Mouse (Mus musculus): ENCODE results near the gene Ncoa7. TPM values are rescaled to one million over a fixed set of nuclear protein-coding genes. Genes with fewer than 3 reads are reported as not detected.
A peak's percentile ranks its signal among the peaks of the same experiment; 100 is the strongest.

Ncoa7 gene
- polyA plus RNA-seq, 1 experiment from 2014 or later = 19.2 TPM

DNA sequence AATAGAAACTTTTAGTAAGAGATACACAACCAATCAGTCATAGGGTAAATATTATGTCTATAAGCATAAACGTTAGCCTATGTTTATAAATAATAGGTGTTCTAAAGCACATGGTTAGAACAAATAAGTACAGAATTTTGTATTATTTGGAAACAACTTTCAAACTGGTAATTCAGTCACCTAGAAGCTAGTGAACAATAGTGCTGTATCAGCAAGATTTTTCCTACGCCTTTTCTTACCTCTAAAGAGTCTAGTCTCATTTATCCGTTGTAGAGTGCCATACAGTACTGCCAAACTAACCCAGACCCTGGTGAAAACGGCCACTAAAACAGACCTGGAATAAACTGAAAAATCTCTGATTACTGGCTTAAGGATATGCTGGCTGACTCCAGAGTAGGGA is 190.1 kb downstream of the Ncoa7 start:
- ATAC-seq (ENCODE audit: low FRiP score, low TSS enrichment) (no peak), DNase-seq (no peak)
- H3K27me3 ChIP-seq (ENCODE audit: control insufficient read depth, insufficient read depth, low read length) = no peaks in the 10 kb centered on the region
- H3K4me1 ChIP-seq (ENCODE audit: control insufficient read depth, insufficient read depth, low read length) = 0 out of 2 replicates have a peak, but pooled peaks cover 6% of the 10 kb centered on the region
- H3K9ac ChIP-seq (replicated peaks; ENCODE audit: low read length) = no peak overlapping the region
- H3K9me3 ChIP-seq (ENCODE audit: control insufficient read depth, low read length) = no peaks in the 10 kb centered on the region
- H3K36me3 ChIP-seq (ENCODE audit: control insufficient read depth, insufficient read depth, low read length) = peaks cover 10% of the 10 kb centered on the region
- H3K4me3 ChIP-seq (replicated peaks; ENCODE audit: low read depth, low read length) = no peak overlapping the region
- no peak overlapping the region for H3K27ac ChIP-seq (replicated peaks; ENCODE audit: low read depth, low read length)
- 89% methylated on average over 4 of the region's 4 CpGs for WGBS
- no peak overlapping the region for H3K4me2 ChIP-seq (ENCODE audit: low read length)

- Histone ChIP-seq H3K4me1 (ENCODE audit: control insufficient read depth, insufficient read depth, low read length) (no peaks in the 10 kb centered on the region), H3K27ac (replicated peaks; ENCODE audit: low read depth, low read length) (no peak overlapping the region), H3K4me3 (replicated peaks; ENCODE audit: low read depth, low read length) (no peak overlapping the region), H3K27me3 (ENCODE audit: control insufficient read depth, insufficient read depth, low read length) (no peaks in the 10 kb centered on the region), H3K36me3 (ENCODE audit: control insufficient read depth, insufficient read depth, low read length) (peaks cover 18% of the 10 kb centered on the region), H3K4me2 (ENCODE audit: low read length) (no peak overlapping the region), H3K9me3 (ENCODE audit: control insufficient read depth, low read length) (no peaks in the 10 kb centered on the region), H3K9ac (replicated peaks; ENCODE audit: low read length) (no peak overlapping the region)
- DNase-seq (no peak), ATAC-seq (ENCODE audit: low FRiP score, low TSS enrichment) (no peak)
These were observed 193.5 kb downstream of the Ncoa7 start for GRCm38 (mm10) chr10:30609614-30610013.

GRCm38 (mm10) chr10:30608109-30608508 is 195.0 kb downstream of the Ncoa7 start:
- Histone ChIP-seq H3K4me1 (ENCODE audit: control insufficient read depth, insufficient read depth, low read length) (no peaks in the 10 kb centered on the region), H3K9ac (replicated peaks; ENCODE audit: low read length) (no peak overlapping the region), H3K9me3 (ENCODE audit: control insufficient read depth, low read length) (no peaks in the 10 kb centered on the region), H3K36me3 (ENCODE audit: control insufficient read depth, insufficient read depth, low read length) (peaks cover 18% of the 10 kb centered on the region), H3K4me2 (ENCODE audit: low read length) (no peak overlapping the region), H3K4me3 (replicated peaks; ENCODE audit: low read depth, low read length) (no peak overlapping the region), H3K27ac (replicated peaks; ENCODE audit: low read depth, low read length) (no peak overlapping the region), H3K27me3 (ENCODE audit: control insufficient read depth, insufficient read depth, low read length) (no peaks in the 10 kb centered on the region)
- no peak for ATAC-seq (ENCODE audit: low FRiP score, low TSS enrichment)
- 75% methylated on average over 2 of the region's 2 CpGs for WGBS
- DNase-seq = no peak

DNA sequence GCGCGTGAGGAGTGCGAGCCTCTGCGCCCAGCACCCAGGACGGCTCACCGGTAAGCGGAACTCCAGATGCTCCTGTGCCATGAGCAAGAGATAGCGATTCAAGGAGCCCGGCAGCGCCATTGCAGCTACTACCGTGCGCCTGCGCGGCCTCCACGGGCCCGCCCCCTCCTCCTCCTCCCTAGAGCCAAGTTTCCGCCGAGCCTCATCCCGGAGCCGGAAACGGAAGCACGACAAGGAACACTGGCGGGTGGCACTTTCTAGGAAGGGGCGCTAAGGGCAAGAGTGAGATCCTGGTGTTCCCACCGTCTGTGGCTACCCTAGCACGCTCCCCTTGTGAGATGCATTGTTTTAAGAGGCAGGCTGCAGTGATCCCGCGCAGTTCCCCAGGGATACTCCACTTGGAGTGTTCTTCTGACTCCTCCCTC is 202.6 kb downstream of the Ncoa7 start, which contains the start of gene Trmt11:
Gene Trmt11, minus strand, starts transcription at position 208 of the 425 bp plus-strand sequence.
- H3K36me3 ChIP-seq (ENCODE audit: control insufficient read depth, insufficient read depth, low read length) = peaks cover 15% of the 10 kb centered on the region
- ATAC-seq (ENCODE audit: low FRiP score, low TSS enrichment) = peak; percentile 94
- WGBS = 1% methylated on average over 22 of the region's 28 CpGs

DNA sequence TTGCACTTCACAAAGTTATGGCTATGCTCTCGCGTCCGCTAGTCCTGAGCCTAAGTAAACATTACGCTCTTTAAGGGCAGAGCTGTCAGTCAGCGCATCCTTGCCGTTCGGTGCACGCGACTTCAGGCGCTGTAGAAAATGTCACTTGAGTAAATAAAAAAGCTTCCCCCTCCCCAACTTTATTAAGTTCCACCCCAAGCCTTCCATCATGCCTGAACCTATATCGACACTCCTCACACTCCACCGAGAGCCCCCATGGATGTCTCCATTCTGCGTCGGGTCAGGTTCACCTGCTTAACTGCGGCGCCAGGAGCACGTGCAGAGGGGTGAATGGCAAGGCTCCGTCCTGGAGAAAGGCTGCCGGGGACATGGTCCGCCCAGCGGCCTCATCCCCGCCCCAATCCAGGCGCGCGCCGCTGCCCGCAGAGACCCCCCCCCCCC is 203.0 kb downstream of the Ncoa7 start:
- WGBS = under 1% methylated on average over 25 of the region's 27 CpGs
- no peak for DNase-seq

More for the DNA sequence above, 202.6 kb downstream of the Ncoa7 start, which contains the start of gene Trmt11:
- Histone ChIP-seq H3K4me3 (replicated peaks; ENCODE audit: low read depth, low read length) (peak within 1 kb of the TSS; percentile 62), H3K27ac (replicated peaks; ENCODE audit: low read depth, low read length) (peak within 1 kb of the TSS; percentile 80), H3K9me3 (ENCODE audit: control insufficient read depth, low read length) (no peaks in the 10 kb centered on the region), H3K9ac (replicated peaks; ENCODE audit: low read length) (peak within 1 kb of the TSS; percentile 65), H3K4me2 (ENCODE audit: low read length) (peak within 1 kb of the TSS; percentile 86), H3K27me3 (ENCODE audit: control insufficient read depth, insufficient read depth, low read length) (no peaks in the 10 kb centered on the region), H3K4me1 (ENCODE audit: control insufficient read depth, insufficient read depth, low read length) (peaks cover 18% of the 10 kb centered on the region)
- peak; percentile 96 for DNase-seq

GRCm38 (mm10) chr10:30587037-30587436 is 216.1 kb downstream of the Ncoa7 start:
- H3K27me3 ChIP-seq (ENCODE audit: control insufficient read depth, insufficient read depth, low read length) = no peaks in the 10 kb centered on the region
- H3K9ac ChIP-seq (replicated peaks; ENCODE audit: low read length) = no peak overlapping the region
- no peaks in the 10 kb centered on the region for H3K4me1 ChIP-seq (ENCODE audit: control insufficient read depth, insufficient read depth, low read length)
- peaks cover 45% of the 10 kb centered on the region for H3K36me3 ChIP-seq (ENCODE audit: control insufficient read depth, insufficient read depth, low read length)
- H3K4me3 ChIP-seq (replicated peaks; ENCODE audit: low read depth, low read length) = no peak overlapping the region
- WGBS = 73% methylated on average over 5 of the region's 5 CpGs
- no peak overlapping the region for H3K4me2 ChIP-seq (ENCODE audit: low read length)
- DNase-seq (peak; percentile 67), ATAC-seq (ENCODE audit: low FRiP score, low TSS enrichment) (no peak)
- H3K27ac ChIP-seq (replicated peaks; ENCODE audit: low read depth, low read length) = no peak overlapping the region
- H3K9me3 ChIP-seq (ENCODE audit: control insufficient read depth, low read length) = no peaks in the 10 kb centered on the region

More for the DNA sequence above, 203.0 kb downstream of the Ncoa7 start:
- peak; percentile 88 for ATAC-seq (ENCODE audit: low FRiP score, low TSS enrichment)
- Histone ChIP-seq H3K27me3 (ENCODE audit: control insufficient read depth, insufficient read depth, low read length) (no peaks in the 10 kb centered on the region), H3K9me3 (ENCODE audit: control insufficient read depth, low read length) (no peaks in the 10 kb centered on the region), H3K9ac (replicated peaks; ENCODE audit: low read length) (peak overlapping the region; percentile 65), H3K36me3 (ENCODE audit: control insufficient read depth, insufficient read depth, low read length) (peaks cover 20% of the 10 kb centered on the region), H3K4me2 (ENCODE audit: low read length) (peak overlapping the region; percentile 86), H3K27ac (replicated peaks; ENCODE audit: low read depth, low read length) (peak overlapping the region; percentile 80), H3K4me3 (replicated peaks; ENCODE audit: low read depth, low read length) (peak overlapping the region; percentile 62), H3K4me1 (ENCODE audit: control insufficient read depth, insufficient read depth, low read length) (peaks cover 18% of the 10 kb centered on the region)

- ATAC-seq (ENCODE audit: low FRiP score, low TSS enrichment) (no peak), DNase-seq (no peak)
- Histone ChIP-seq H3K4me3 (replicated peaks; ENCODE audit: low read depth, low read length) (no peak overlapping the region), H3K4me2 (ENCODE audit: low read length) (no peak overlapping the region), H3K9me3 (ENCODE audit: control insufficient read depth, low read length) (no peaks in the 10 kb centered on the region), H3K27ac (replicated peaks; ENCODE audit: low read depth, low read length) (no peak overlapping the region), H3K36me3 (ENCODE audit: control insufficient read depth, insufficient read depth, low read length) (peaks cover 45% of the 10 kb centered on the region), H3K27me3 (ENCODE audit: control insufficient read depth, insufficient read depth, low read length) (no peaks in the 10 kb centered on the region), H3K4me1 (ENCODE audit: control insufficient read depth, insufficient read depth, low read length) (no peaks in the 10 kb centered on the region), H3K9ac (replicated peaks; ENCODE audit: low read length) (no peak overlapping the region)
- WGBS = 95% methylated on average over 1 of the region's 1 CpGs
These were observed 217.4 kb downstream of the Ncoa7 start for GRCm38 (mm10) chr10:30585691-30586090.

Other genes starting within 250 kb of the Ncoa7 start
- 19.7 TPM in 2 replicates for gene Trmt11, start 202.6 kb downstream of the Ncoa7 start, polyA plus RNA-seq (2014; fragmentation: Nextera tagmentation; extraction: Ambion mirVana)
- 21.8 TPM in 2 replicates for gene Hint3, start 173.7 kb downstream of the Ncoa7 start, polyA plus RNA-seq (2014; fragmentation: Nextera tagmentation; extraction: Ambion mirVana)
- gene Hey2, start 39.5 kb upstream of the Ncoa7 start, polyA plus RNA-seq (2014; fragmentation: Nextera tagmentation; extraction: Ambion mirVana) = 2.5 and 3.0 TPM in 2 replicates

Measured in midbrain, embryonic 14.5 days (tissue).